Mouse (Mus musculus) monocyte, adult 59 days (primary cell): Measurements from ENCODE around the gene Kcnma1. TPM values are rescaled to one million over a fixed set of nuclear protein-coding genes. Genes with fewer than 3 reads are reported as not detected.

ENCODE experiments used
- total RNA-seq, 2 experiments: library from RNA; stranded (reverse); gene quantifications; one replicate each; pipeline ENCODE4 v1.2.4; 2023

The Kcnma1 gene
- not detected for total RNA-seq

GRCm38 (mm10) chr14:24014391-24014790, at the start of gene Kcnma1:
Gene Kcnma1, minus strand, starts transcription at chr14:24014491.

Other genes starting within 250 kb of the Kcnma1 start
- gene Dlg5, start 231.4 kb upstream of the Kcnma1 start, total RNA-seq = under 1 TPM; 0.92 to 0.97 TPM